Mouse (Mus musculus) kidney, adult 2 months (tissue): ENCODE measurements around the gene Ntf5. TPM values are rescaled to one million over a fixed set of nuclear protein-coding genes. Genes with fewer than 3 reads are reported as not detected.

Experiments used
- DNase-seq: peaks from one replicate; pipeline ENCODE4 v3.0.0; 2021
- H3K27ac ChIP-seq: fragments of 200-500 bp; 2 replicates; pipeline ENCODE4 v1.5.1; 2012; ENCODE audit warnings: low read depth, low read length, control low read depth, inconsistent platforms; ENCODE audit not compliant: insufficient read depth
- H3K27me3 ChIP-seq: fragments of 200-500 bp; replicated peaks from 2 replicates; pipeline ENCODE4 v1.6.1; 2012; ENCODE audit warnings: mild to moderate bottlenecking, moderate library complexity, low read length, inconsistent platforms; ENCODE audit not compliant: control insufficient read depth, insufficient read depth
- H3K36me3 ChIP-seq: fragments of 200-500 bp; 2 replicates; pipeline ENCODE4 v1.6.1; 2012; ENCODE audit warnings: mild to moderate bottlenecking, moderate library complexity, low read length, inconsistent platforms; ENCODE audit not compliant: control insufficient read depth, insufficient read depth
- H3K4me1 ChIP-seq: fragments of 200-500 bp; 2 replicates; pipeline ENCODE4 v1.6.1; 2011; ENCODE audit warnings: low read length; ENCODE audit not compliant: control insufficient read depth, insufficient read depth
- H3K4me3 ChIP-seq: fragments of 200-500 bp; 2 replicates; pipeline ENCODE4 v1.5.1; 2011; ENCODE audit warnings: mild to moderate bottlenecking, low read depth, low read length, control low read depth; ENCODE audit not compliant: insufficient read depth
- CTCF ChIP-seq: fragments of 200-500 bp; conservative IDR thresholded peaks from 2 replicates; pipeline ENCODE4 v1.5.1; 2011; ENCODE audit warnings: low read depth, mild to moderate bottlenecking, control low read depth, low read length, moderate library complexity, mixed read lengths; ENCODE audit not compliant: insufficient read depth, insufficient read length
- POLR2A ChIP-seq: fragments of 200-500 bp; IDR thresholded peaks from one replicate; pipeline ENCODE4 v1.6.1; 2011; ENCODE audit warnings: low read depth, low read length, control low read depth
- WGBS: fragments of 180-500 bp; shearing (Covaris S2); methylation state at CpG from one replicate; pipeline ENCODE4 v1.1.7; 2018; 5-methylcytosine and 5-hydroxymethylcytosine counted together
- polyA plus RNA-seq: library from polyadenylated mRNA; depleted of rRNA; stranded (reverse); fragments of >200 nt; gene quantifications from 2 replicates; pipeline ENCODE4 v1.2.3, GENCODE M21; 2012

Gene Ntf5
- polyA plus RNA-seq, 1 experiment, result 0.44 TPM

- TF ChIP-seq POLR2A (no peak), CTCF (no peak)
- 78% methylated on average over 2 of the region's 2 CpGs for WGBS
- Histone ChIP-seq H3K4me3 (no peak overlapping the region), H3K4me1 (no peaks in the 10 kb centered on the region; the same call in 1 of the 2 replicates), H3K27me3 (no peaks in the 10 kb centered on the region), H3K36me3 (no peaks in the 10 kb centered on the region), H3K27ac (no peak overlapping the region)
- no peak for DNase-seq
These were observed 1.1 kb upstream of the Ntf5 start for GRCm38 (mm10) chr7:45412421-45412820.

DNA sequence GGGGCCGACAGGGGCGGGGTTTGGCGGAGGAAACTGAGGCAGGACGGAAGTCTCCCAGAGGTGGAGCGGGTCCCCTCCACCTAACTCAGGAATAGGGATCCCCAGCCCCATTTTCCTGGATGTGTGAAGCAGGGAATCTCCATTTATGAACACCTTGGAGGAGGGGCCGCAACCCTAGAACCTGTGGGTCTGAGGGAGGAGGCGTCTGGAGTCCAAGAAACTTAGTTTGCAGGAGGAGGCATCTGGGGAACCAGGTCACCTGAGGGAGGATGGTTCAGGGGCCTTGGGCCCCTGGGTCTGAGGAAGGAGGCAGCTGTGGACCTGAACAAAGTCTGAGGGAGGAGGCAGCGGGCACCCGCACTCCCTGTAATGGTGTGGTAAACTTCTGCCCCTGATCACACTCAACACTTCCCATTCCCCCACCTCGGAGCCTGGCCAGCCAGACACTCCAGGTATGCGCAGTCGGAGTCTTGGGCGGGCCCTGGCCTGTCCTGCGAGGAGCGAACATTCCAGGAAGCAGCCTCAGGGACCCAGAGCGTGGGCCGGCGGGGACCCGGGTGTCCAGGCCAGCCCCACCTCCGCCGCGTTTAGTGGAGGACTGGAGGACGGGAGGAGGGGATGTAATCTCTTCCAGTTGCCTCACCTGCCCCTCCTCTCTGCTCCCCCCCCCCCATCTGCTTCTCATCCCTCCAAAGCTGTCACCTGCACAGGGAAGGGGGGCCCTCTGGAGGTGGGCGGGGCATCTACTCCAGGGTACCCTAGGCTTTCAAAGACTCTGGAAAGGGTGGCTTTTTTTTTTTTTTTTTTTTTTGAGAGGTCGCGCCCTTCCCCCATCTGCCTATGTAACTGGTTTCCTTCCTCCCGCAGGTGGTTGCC lies 607 bp downstream of the Ntf5 start:
- WGBS, result 3% methylated on average over 27 of the region's 27 CpGs
- Histone ChIP-seq H3K4me3 (peak overlapping the region; percentile 38), H3K36me3 (no peaks in the 10 kb centered on the region), H3K4me1 (no peaks in the 10 kb centered on the region; the same call in 1 of the 2 replicates), H3K27ac (no peak overlapping the region), H3K27me3 (no peaks in the 10 kb centered on the region)
- no peak for DNase-seq
- TF ChIP-seq POLR2A, result no peak
- TF ChIP-seq CTCF, result no peak

DNA sequence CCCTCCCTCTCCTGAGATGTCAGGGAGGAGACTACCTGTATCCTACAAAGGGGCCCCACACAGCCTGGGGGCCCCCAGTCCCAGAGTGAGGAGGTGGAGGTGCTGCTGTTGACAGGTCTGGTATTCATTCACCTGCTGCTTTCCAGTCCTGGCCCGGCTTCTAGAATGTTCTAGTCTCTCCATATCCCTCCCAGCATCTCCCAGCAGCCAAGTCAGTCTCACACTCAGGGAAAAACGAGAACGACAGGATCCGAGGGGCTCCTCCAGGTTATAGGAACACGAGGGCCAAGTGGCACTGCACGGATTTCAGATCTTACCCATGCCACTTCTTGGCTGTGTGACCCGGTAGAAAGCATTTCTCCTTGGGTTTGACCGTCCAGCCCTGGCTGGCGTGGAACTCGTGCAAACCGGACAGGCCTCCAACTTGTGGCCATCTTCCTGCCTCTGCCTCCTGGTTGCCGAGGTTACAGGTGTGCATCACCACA lies 1.3 kb downstream of the Ntf5 start:
- Histone ChIP-seq H3K27ac (no peak overlapping the region), H3K27me3 (no peaks in the 10 kb centered on the region), H3K4me1 (no peaks in the 10 kb centered on the region; the same call in 1 of the 2 replicates), H3K36me3 (no peaks in the 10 kb centered on the region), H3K4me3 (no peak overlapping the region)
- DNase-seq, result no peak
- 47% methylated on average over 12 of the region's 12 CpGs for WGBS
- TF ChIP-seq CTCF, result no peak
- no peak for TF ChIP-seq POLR2A

GRCm38 (mm10) chr7:45415636-45416035 lies 2.1 kb downstream of the Ntf5 start:
- TF ChIP-seq CTCF (no peak), POLR2A (no peak)
- Histone ChIP-seq H3K4me1 (no peaks in the 10 kb centered on the region; the same call in 1 of the 2 replicates), H3K4me3 (no peak overlapping the region), H3K27ac (no peak overlapping the region), H3K36me3 (no peaks in the 10 kb centered on the region), H3K27me3 (no peaks in the 10 kb centered on the region)
- WGBS, result 41% methylated on average over 37 of the region's 37 CpGs
- no peak for DNase-seq

DNA sequence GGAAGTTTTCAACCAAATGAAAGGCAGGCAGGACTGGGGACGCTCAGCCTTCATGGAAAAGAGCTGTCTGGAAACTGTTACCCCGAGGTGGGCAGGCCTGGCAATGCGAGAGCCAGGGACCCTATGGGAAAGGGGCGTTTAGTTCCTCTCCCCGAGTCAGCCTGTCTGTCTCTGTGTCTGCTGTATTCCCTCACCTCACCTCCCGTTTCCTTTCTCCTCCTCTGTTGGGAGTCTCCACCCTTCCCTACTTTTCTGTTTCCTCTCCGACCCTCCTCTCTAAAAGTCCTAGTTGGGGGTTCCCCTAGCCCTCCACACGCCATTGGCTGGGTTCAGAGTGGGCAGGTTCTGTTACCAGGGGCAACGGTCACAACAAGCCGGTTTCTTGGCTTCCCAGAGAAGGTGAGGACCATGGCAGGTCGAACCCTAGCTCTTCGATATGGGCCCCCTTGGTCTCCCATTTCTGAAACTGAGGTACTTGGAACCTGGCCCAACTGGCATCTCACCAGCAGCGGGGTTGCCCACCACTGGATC lies 4.5 kb downstream of the Ntf5 start:
- 11% methylated on average over 13 of the region's 13 CpGs for WGBS
- H3K4me1 ChIP-seq, result no peaks in the 10 kb centered on the region; the same call in 1 of the 2 replicates
- TF ChIP-seq POLR2A (no peak), CTCF (no peak)
- no peak overlapping the region for H3K27ac ChIP-seq
- H3K4me3 ChIP-seq, result no peak overlapping the region
- H3K27me3 ChIP-seq, result no peaks in the 10 kb centered on the region
- H3K36me3 ChIP-seq, result no peaks in the 10 kb centered on the region; the same call in 1 of the 2 replicates
- no peak for DNase-seq

GRCm38 (mm10) chr7:45419859-45420614 lies 6.5 kb downstream of the Ntf5 start:
- Histone ChIP-seq H3K27me3 (no peaks in the 10 kb centered on the region), H3K4me1 (no peaks in the 10 kb centered on the region), H3K4me3 (no peak overlapping the region), H3K27ac (no peak overlapping the region), H3K36me3 (no peaks in the 10 kb centered on the region; the same call in 1 of the 2 replicates)
- 27% methylated on average over 27 of the region's 27 CpGs for WGBS
- no peak for DNase-seq
- TF ChIP-seq POLR2A, result no peak
- TF ChIP-seq CTCF, result no peak

DNA sequence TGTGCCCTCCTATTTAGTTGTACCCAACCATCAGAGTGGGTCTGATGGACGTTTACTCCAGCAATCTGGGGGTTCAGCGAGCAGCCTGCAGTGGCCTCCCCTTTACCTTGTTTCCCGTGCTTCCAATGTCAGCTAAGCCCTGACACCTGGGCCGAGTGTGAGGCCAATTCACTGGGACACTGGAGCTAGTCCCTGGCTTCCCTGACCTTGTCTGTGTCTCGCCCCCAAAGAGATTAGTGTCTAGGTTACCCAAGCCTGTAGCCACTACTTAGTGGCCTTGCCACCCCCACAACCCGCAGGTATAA lies 7.1 kb downstream of the Ntf5 start, which contains the start of gene Lhb:
Gene Lhb, plus strand, starts transcription at position 206 of the 305 bp plus-strand sequence.
- DNase-seq, result no peak
- H3K4me1 ChIP-seq, result no peaks in the 10 kb centered on the region
- TF ChIP-seq CTCF (no peak), POLR2A (no peak)
- no peak within 1 kb of the TSS for H3K4me3 ChIP-seq
- no peaks in the 10 kb centered on the region for H3K27me3 ChIP-seq
- no peaks in the 10 kb centered on the region; the same call in 1 of the 2 replicates for H3K36me3 ChIP-seq
- no peak within 1 kb of the TSS for H3K27ac ChIP-seq
- WGBS, result 69% methylated on average over 6 of the region's 6 CpGs
